Mouse (Mus musculus): ENCODE measurements around the gene Pigs. TPM values are rescaled to one million over a fixed set of nuclear protein-coding genes. Genes with fewer than 3 reads are reported as not detected.

Pigs gene
- polyA plus RNA-seq, 1 experiment from 2014 or later = 32.3 TPM

DNA sequence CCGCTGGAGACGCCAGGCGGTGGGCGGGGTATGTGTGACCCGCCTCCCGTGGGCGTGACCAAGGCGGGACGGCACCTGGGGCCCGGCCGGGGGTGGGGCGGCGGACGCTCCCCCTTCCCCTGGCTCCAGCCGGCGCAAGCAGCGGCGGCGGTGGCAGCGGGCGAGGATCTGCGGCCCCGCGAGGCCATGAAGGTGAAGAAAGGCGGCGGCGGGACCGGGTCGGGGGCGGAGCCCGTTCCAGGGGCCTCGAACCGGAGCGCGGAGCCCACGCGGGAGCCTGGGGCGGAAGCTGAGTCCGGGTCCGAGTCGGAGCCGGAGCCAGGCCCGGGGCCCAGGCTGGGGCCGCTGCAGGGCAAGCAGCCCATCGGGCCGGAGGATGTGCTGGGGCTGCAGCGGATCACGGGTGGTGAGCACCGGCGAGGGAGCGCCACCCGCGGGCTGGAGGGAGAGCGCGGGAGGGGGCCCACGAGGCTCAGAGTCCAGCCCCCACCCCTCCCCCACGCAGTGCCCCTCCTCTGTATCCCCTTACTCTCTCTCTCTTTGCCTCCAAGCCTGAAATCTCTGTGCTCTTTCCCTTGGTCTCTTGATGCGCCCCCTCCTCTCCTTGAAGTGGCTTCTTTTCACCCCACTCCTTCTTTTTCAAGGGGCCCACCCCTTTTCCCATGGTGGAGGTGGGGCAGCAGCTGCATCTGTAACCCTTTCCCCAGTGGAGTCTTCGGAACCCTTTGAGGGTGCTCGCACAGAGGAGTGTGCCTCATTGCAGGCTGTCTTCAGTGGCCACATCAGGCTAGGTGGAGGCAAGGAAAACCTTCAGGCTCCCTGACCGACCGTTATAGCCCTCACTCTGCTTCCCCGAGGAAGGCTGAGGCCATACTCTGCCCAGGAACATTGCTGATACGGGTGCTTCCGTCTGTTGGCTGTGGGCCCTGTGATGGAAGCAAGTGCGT lies 15.4 kb downstream of the Pigs start, which contains the start of gene Unc119:
Gene Unc119, plus strand, starts transcription at position 102 of the 947 bp plus-strand sequence.
- peaks cover 33% of the 10 kb centered on the region for H3K36me3 ChIP-seq
- no peaks in the 10 kb centered on the region for H3K27me3 ChIP-seq
- H3K4me2 ChIP-seq = peak within 1 kb of the TSS; percentile 100
- 1% methylated on average over 66 of the region's 66 CpGs for WGBS (ENCODE audit: insufficient replicate concordance)
- H3K9me3 ChIP-seq (replicated peaks) = no peaks in the 10 kb centered on the region
- H3K27ac ChIP-seq = peak within 1 kb of the TSS; percentile 92
- ATAC-seq (ENCODE audit: low read depth) = peak; percentile 69
- H3K4me3 ChIP-seq (replicated peaks) = peak within 1 kb of the TSS; percentile 89
- peak within 1 kb of the TSS; percentile 91 for H3K9ac ChIP-seq
- DNase-seq = peak; percentile 76
- H3K4me1 ChIP-seq (replicated peaks) = peaks cover 59% of the 10 kb centered on the region

DNA sequence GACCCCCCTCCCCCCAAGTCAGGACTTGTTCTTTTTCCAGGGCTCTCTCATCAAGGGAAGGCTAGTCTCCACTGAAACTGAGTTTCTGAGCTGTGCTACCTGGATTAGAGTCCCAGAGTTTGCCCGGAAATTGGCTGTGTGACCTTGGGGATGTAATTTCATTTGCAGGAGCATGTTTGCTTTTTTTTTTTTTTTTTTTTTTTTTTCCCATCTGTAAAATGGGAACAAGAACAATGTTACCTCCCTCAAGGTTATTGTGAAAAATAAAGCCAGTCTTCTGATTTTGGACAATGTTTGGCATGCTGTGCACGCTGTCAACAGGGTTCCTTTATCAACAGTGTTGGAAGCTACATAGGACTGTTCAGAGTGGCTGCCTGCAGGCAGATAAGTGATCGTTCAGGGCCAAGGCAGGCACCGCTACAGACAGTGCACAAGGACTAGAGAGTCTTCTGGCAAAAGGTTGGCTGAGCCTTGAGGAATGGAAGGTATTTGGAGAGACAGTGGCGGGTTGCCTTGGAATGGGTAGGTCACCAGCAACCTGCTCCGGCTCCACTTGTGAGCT lies 16.2 kb downstream of the Pigs start:
- Histone ChIP-seq H3K4me1 (replicated peaks) (peaks cover 67% of the 10 kb centered on the region), H3K27ac (peak overlapping the region; percentile 92), H3K4me3 (replicated peaks) (peak overlapping the region; percentile 89), H3K27me3 (no peaks in the 10 kb centered on the region), H3K9me3 (replicated peaks) (no peaks in the 10 kb centered on the region), H3K36me3 (peaks cover 30% of the 10 kb centered on the region), H3K9ac (peak overlapping the region; percentile 91), H3K4me2 (peak overlapping the region; percentile 100)
- 20% methylated on average over 6 of the region's 6 CpGs for WGBS (ENCODE audit: insufficient replicate concordance)
- peak; percentile 65 for DNase-seq
- ATAC-seq (ENCODE audit: low read depth) = peak; percentile 88

DNA sequence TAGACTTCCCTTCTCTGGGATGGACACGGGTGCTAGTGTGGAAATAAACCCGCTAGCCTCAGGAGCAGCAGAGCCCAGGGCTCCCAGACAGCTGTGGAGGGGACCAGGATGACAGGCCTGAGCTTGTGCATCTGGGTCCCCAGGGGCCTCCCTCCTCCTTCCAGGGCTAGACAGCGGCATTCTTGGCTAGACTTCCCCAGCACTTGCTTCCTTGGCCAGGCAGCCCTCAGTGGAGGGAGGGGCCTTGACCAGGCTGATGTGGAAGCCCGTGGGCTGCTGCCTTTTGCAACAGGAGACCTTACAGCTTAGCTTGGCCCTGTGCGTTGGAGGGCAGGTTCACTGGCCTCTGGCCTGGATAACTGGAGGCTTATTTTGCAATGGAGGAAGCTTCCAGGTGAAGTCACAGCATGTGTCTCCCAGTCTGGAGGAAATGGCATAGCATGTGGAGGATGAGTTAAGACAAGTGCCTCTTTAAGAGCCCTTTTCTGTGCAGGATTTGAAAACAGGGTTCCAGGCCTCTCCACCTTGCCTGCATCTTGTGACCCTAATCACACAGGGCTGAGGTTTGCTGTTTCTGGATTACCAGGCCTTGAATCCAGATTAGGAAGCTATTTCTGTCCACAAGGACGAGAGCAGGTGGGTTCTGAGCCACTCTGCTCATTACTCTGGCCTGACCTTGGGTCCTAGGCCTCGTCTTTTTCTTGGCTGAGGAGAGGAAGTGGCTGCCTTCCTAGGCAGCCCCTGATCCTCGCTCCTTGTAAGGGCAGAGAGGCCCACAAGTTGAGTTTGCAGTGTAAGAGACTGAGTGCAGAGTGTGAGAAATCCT lies 16.9 kb downstream of the Pigs start:
- H3K4me3 ChIP-seq (replicated peaks) = peak overlapping the region; percentile 89
- peak overlapping the region; percentile 92 for H3K27ac ChIP-seq
- H3K9me3 ChIP-seq (replicated peaks) = no peaks in the 10 kb centered on the region
- peak overlapping the region; percentile 100 for H3K4me2 ChIP-seq
- peak; percentile 27 for ATAC-seq (ENCODE audit: low read depth)
- H3K36me3 ChIP-seq = peaks cover 27% of the 10 kb centered on the region
- 24% methylated on average over 8 of the region's 8 CpGs for WGBS (ENCODE audit: insufficient replicate concordance)
- DNase-seq = no peak
- H3K9ac ChIP-seq = peak overlapping the region; percentile 91
- no peaks in the 10 kb centered on the region for H3K27me3 ChIP-seq
- H3K4me1 ChIP-seq (replicated peaks) = peaks cover 74% of the 10 kb centered on the region

DNA sequence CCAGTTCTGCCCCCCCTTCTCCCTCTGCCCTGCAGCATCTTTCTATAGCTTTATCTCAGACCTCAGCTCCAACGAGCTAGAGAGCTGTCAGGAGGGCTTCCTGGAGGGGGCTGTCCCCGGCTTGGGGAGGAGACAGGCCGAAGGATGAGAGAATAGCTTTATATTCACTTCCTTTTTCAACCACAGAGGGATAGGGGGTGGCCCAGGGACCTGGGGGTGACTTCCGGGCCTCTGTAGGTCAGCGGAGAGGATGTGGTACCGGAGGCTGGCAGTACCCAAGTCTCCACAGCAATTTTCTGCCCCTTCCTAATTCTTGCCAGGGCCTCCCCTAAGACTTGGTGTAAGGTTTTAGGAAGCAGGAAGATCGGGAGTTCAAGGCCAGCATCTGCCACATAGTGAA lies 17.6 kb downstream of the Pigs start:
- DNase-seq (no peak), ATAC-seq (ENCODE audit: low read depth) (no peak)
- Histone ChIP-seq H3K4me1 (replicated peaks) (peaks cover 79% of the 10 kb centered on the region), H3K27me3 (no peaks in the 10 kb centered on the region), H3K9me3 (replicated peaks) (no peaks in the 10 kb centered on the region), H3K4me2 (peak overlapping the region; percentile 100), H3K9ac (peak overlapping the region; percentile 91), H3K27ac (peak overlapping the region; percentile 92), H3K4me3 (replicated peaks) (peak overlapping the region; percentile 89), H3K36me3 (peaks cover 26% of the 10 kb centered on the region)
- WGBS (ENCODE audit: insufficient replicate concordance) = 20% methylated on average over 7 of the region's 7 CpGs

DNA sequence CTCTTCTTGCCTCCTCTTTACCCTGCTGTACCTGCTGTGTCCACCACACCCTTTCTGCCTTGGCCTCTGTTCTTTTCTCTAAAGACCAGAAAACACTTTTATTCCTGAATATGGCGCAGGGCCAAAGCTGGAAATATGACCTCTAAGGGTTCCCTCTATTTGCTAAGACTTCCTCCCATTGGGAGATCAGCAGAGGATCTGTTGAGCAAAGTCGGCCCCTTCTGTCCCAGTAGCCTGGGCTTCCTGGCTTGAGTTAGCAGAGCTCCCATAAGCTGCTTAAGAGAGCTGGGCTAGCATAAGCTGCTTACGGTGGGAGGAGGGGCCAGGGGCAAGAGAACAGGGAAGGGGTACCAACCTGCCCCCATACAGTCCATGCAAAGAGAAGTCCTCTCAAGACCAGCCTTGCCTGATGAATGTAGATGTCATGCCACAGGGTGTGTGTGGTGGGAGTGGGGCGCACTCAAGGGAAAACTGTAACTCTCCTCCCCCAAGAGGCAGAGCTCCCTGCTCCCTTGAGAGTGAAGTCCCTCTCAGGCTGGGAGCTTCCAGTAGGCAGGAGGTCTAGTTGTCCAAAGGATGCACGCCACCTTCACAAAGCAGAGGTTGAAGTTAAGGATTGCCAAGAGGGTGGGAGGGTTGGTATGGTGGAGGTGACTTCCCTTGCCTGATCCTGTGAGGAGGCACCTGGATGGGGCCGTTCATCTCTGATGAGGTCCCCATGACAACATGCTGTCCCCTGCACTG lies 18.3 kb downstream of the Pigs start:
- ATAC-seq (ENCODE audit: low read depth) = no peak
- WGBS (ENCODE audit: insufficient replicate concordance) = 62% methylated on average over 6 of the region's 6 CpGs
- Histone ChIP-seq H3K9me3 (replicated peaks) (no peaks in the 10 kb centered on the region), H3K4me2 (peak overlapping the region; percentile 100), H3K27me3 (no peaks in the 10 kb centered on the region), H3K4me1 (replicated peaks) (peaks cover 79% of the 10 kb centered on the region), H3K27ac (peak overlapping the region; percentile 92), H3K36me3 (peaks cover 19% of the 10 kb centered on the region), H3K9ac (peak overlapping the region; percentile 91), H3K4me3 (replicated peaks) (peak overlapping the region; percentile 89; the same call in 1 of the 2 replicates)
- DNase-seq = no peak

DNA sequence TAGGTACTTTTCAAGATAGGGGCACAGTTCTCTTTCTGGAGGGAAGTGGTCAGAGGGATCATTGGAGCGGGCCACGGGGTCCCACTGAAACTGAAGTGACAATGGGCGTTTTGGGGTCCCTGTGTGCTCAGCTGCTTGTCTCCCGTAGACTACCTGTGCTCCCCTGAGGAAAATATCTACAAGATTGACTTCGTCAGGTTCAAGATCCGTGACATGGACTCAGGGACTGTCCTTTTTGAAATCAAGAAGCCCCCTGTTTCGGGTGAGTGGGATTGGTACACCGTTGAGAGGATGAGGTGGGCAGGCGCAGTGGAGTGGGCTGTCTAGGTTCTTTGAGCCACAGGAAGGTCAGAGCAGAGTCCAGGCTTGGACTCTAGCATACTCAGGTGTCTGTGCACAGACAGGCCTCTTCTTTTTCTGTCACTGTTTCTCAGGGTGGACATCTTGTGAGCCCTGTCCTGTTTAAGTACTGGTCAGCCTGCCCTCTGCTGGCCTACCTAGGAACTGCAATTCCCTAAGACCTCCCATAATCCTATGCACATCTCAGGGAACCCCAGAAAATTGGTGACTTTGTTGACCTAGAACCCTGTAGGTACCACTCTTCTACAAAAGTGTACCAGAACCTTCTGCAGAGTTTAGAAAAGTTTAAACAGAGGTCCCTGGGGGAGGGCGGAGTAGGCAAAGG lies 19.0 kb downstream of the Pigs start:
- ATAC-seq (ENCODE audit: low read depth) (no peak), DNase-seq (peak; percentile 63)
- peaks cover 79% of the 10 kb centered on the region for H3K4me1 ChIP-seq (replicated peaks)
- no peak overlapping the region for H3K4me3 ChIP-seq (replicated peaks)
- no peak overlapping the region for H3K4me2 ChIP-seq
- 0 out of 2 replicates have a peak overlapping the region, but pooled peaks have one; percentile 20 for H3K27ac ChIP-seq
- WGBS (ENCODE audit: insufficient replicate concordance) = 77% methylated on average over 10 of the region's 10 CpGs
- H3K27me3 ChIP-seq = no peaks in the 10 kb centered on the region
- peaks cover 17% of the 10 kb centered on the region for H3K36me3 ChIP-seq
- no peaks in the 10 kb centered on the region for H3K9me3 ChIP-seq (replicated peaks)
- H3K9ac ChIP-seq = no peak overlapping the region

DNA sequence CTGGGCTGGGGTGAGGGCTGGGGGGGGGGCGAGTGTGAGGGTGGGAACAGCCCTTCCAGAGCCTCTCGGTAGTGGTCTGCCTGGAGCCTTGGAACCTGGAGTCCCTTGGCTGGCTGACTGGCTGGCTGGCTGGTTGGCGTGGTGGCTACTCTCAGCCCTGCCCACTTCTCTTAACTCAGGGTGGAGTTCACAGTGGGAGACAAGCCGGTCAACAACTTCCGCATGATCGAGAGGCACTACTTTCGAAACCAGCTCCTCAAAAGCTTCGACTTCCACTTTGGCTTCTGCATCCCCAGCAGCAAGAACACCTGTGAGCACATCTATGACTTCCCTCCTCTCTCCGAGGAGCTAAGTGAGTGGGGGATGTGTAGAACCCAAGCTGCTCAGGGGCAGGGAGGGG lies 19.7 kb downstream of the Pigs start:
- no peak overlapping the region for H3K9ac ChIP-seq
- H3K36me3 ChIP-seq = peaks cover 17% of the 10 kb centered on the region
- WGBS (ENCODE audit: insufficient replicate concordance) = 67% methylated on average over 9 of the region's 9 CpGs
- no peak overlapping the region for H3K4me3 ChIP-seq (replicated peaks)
- H3K27me3 ChIP-seq = no peaks in the 10 kb centered on the region
- DNase-seq (no peak), ATAC-seq (ENCODE audit: low read depth) (no peak)
- H3K4me2 ChIP-seq = no peak overlapping the region
- H3K9me3 ChIP-seq (replicated peaks) = no peaks in the 10 kb centered on the region
- 0 out of 2 replicates have a peak overlapping the region, but pooled peaks have one; percentile 20 for H3K27ac ChIP-seq
- peaks cover 75% of the 10 kb centered on the region for H3K4me1 ChIP-seq (replicated peaks)

DNA sequence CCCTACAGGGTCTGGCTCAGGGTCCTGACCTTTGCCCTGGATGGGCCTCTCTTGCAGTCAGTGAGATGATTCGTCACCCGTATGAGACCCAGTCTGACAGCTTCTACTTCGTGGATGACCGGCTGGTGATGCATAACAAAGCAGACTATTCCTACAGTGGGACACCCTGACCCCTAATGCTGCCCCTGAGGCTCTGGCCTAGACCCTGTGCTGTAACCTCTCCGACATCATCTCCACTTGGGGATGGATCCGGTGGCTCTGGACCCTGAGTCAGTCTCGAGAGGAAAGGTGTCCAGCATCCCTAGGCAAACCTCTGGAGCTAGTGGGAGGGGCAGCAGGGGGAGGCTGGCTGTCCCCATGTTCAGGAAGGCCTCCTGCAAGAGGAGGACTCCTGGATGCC lies 20.3 kb downstream of the Pigs start:
- DNase-seq (no peak), ATAC-seq (ENCODE audit: low read depth) (no peak)
- Histone ChIP-seq H3K4me2 (no peak overlapping the region), H3K27me3 (no peaks in the 10 kb centered on the region), H3K36me3 (peaks cover 17% of the 10 kb centered on the region), H3K4me1 (replicated peaks) (peaks cover 73% of the 10 kb centered on the region), H3K9me3 (replicated peaks) (no peaks in the 10 kb centered on the region), H3K4me3 (replicated peaks) (no peak overlapping the region), H3K27ac (no peak overlapping the region), H3K9ac (no peak overlapping the region; the same call in 1 of the 2 replicates)
- 56% methylated on average over 7 of the region's 7 CpGs for WGBS (ENCODE audit: insufficient replicate concordance)

DNA sequence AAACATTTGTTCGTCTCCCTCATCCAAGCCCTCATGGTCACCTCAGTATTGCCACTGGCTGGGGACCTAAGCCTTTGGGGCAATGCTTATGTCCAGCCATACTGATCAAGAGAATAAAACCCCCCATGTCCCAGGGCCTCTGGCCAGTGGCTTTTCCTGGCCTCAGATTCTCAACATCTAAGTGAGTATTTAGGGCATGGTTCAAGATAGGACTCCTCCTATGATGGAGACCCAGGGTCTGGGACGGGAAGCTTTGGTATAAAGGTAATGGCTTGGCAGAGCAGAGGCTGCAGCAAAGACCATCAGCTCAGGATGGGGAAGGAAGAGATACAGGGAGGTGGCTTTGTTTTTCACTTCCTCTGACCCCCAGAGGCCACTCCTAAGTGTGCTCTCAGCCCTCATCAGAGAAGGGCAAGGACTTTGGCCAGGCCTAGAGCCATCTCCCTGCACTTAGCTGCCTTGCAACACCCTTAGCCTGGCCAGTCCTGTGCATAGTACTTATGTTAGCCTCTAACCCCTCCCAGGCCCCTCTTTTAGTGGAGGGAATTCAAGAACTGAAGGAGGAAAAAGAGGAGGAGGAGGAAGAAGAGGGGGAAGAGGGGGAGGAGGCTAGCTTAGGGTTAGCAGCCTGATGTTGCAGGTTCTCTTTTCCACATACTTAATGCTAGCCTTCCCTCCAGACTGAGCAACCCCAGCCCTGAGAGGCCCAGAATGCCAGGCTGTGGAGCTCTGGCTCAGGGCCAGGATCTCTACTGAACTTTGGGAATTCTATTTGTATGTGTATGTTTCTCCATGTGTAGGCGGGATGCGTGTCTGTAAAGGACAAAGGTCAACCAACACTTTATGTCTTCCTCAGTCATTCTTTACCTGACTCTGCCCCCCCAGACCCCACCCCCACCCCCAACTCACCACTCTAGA lies 21.5 kb downstream of the Pigs start:
- Histone ChIP-seq H3K4me3 (replicated peaks) (no peak overlapping the region), H3K4me2 (no peak overlapping the region), H3K4me1 (replicated peaks) (peaks cover 61% of the 10 kb centered on the region), H3K27ac (peak overlapping the region; percentile 63), H3K9me3 (replicated peaks) (no peaks in the 10 kb centered on the region), H3K36me3 (peaks cover 17% of the 10 kb centered on the region), H3K9ac (no peak overlapping the region), H3K27me3 (no peaks in the 10 kb centered on the region)
- WGBS (ENCODE audit: insufficient replicate concordance) = 77% methylated on average over 4 of the region's 4 CpGs
- ATAC-seq (ENCODE audit: low read depth) (no peak), DNase-seq (no peak)

Measured in liver, embryonic 13.5 days (tissue).